Mouse (Mus musculus) C2C12 (cell line): ENCODE results near the gene Irf2bp2. TPM values are rescaled to one million over a fixed set of nuclear protein-coding genes. Genes with fewer than 3 reads are reported as not detected.

Experiments used
- H3K27me3 ChIP-seq: one replicate; pipeline ENCODE4 v1.6.1; 2011; ENCODE audit not compliant: control insufficient read depth, insufficient read depth, insufficient read length
- H3K36me3 ChIP-seq: one replicate; pipeline ENCODE4 v1.6.1; 2011; ENCODE audit not compliant: control insufficient read depth, insufficient read depth
- H3K4me3 ChIP-seq: one replicate; pipeline ENCODE4 v1.5.1; 2011; ENCODE audit warnings: mild to moderate bottlenecking, control low read depth; ENCODE audit not compliant: poor library complexity, insufficient read depth, severe bottlenecking
- H3K79me2 ChIP-seq: one replicate; pipeline ENCODE4 v1.6.1; 2011; ENCODE audit not compliant: control insufficient read depth, insufficient read depth
- H3K79me3 ChIP-seq: one replicate; pipeline ENCODE4 v1.6.1; 2011; ENCODE audit warnings: low read depth, control low read depth
- H3ac ChIP-seq: one replicate; pipeline ENCODE3; 2011; ENCODE audit warnings: low read depth; ENCODE audit not compliant: control insufficient read depth, insufficient read length
- CEBPB ChIP-seq: IDR thresholded peaks from one replicate; pipeline ENCODE4 v1.6.1; 2011; ENCODE audit warnings: low read depth, mild to moderate bottlenecking, control low read depth, moderate library complexity
- CTCF ChIP-seq: IDR thresholded peaks from one replicate; pipeline ENCODE4 v1.5.1; 2011; ENCODE audit not compliant: control insufficient read depth, insufficient read depth, insufficient read length
- FOSL1 ChIP-seq: IDR thresholded peaks from one replicate; pipeline ENCODE4 v1.8.0; 2011; ENCODE audit warnings: mild to moderate bottlenecking, low read length; ENCODE audit not compliant: poor library complexity, insufficient read depth, severe bottlenecking
- MAX ChIP-seq: IDR thresholded peaks from one replicate; pipeline ENCODE4 v1.6.1; 2011; ENCODE audit warnings: mild to moderate bottlenecking, control low read depth
- MYOD1 ChIP-seq: IDR thresholded peaks from one replicate; pipeline ENCODE4 v1.6.1; 2011; ENCODE audit warnings: low read depth; ENCODE audit not compliant: control insufficient read depth, insufficient read length
- MYOG ChIP-seq: IDR thresholded peaks from one replicate; pipeline ENCODE4 v1.6.1; 2011; ENCODE audit not compliant: control insufficient read depth, insufficient read length; ENCODE audit errors: extremely low read depth
- USF1 ChIP-seq: IDR thresholded peaks from one replicate; pipeline ENCODE4 v1.6.1; 2011; ENCODE audit warnings: low read depth, mild to moderate bottlenecking, control low read depth, moderate library complexity
- polyA plus RNA-seq: library from polyadenylated mRNA; unstranded; fragments of >200 nt; fragmentation: generic; extraction: Trizol; gene quantifications from one replicate; pipeline ENCODE4 v1.2.1, GENCODE M21; 2012; ENCODE audit warnings: missing spikeins

Irf2bp2 gene
- polyA plus RNA-seq, 1 experiment: 20.9 TPM

- H3ac ChIP-seq: peak overlapping the region; percentile 100
- peaks cover 60% of the 10 kb centered on the region for H3K79me3 ChIP-seq
- H3K4me3 ChIP-seq: peak overlapping the region; percentile 78
- TF ChIP-seq MAX: peak; percentile 86
- TF ChIP-seq CTCF: no peak
- TF ChIP-seq USF1: peak; percentile 64
- TF ChIP-seq MYOD1: no peak
- TF ChIP-seq FOSL1: no peak
- no peaks in the 10 kb centered on the region for H3K27me3 ChIP-seq
- peaks cover 68% of the 10 kb centered on the region for H3K79me2 ChIP-seq
- peaks cover 52% of the 10 kb centered on the region for H3K36me3 ChIP-seq
Measured at GRCm38 (mm10) chr8:126591821-126592268, 1.9 kb downstream of the Irf2bp2 start.

GRCm38 (mm10) chr8:126591141-126591820 lies 2.5 kb downstream of the Irf2bp2 start:
- Histone ChIP-seq H3K79me2 (peaks cover 73% of the 10 kb centered on the region), H3ac (peak overlapping the region; percentile 100), H3K79me3 (peaks cover 65% of the 10 kb centered on the region), H3K27me3 (no peaks in the 10 kb centered on the region), H3K36me3 (peaks cover 57% of the 10 kb centered on the region), H3K4me3 (peak overlapping the region; percentile 78)
- no peak for TF ChIP-seq MYOG
- TF ChIP-seq CTCF: peak; percentile 11
- no peak for TF ChIP-seq CEBPB
- TF ChIP-seq FOSL1: no peak
- TF ChIP-seq MYOD1: no peak

GRCm38 (mm10) chr8:126590599-126590998 lies 3.2 kb downstream of the Irf2bp2 start:
- no peak for TF ChIP-seq CTCF
- no peak for TF ChIP-seq FOSL1
- no peak for TF ChIP-seq MYOG
- no peak for TF ChIP-seq CEBPB
- no peak for TF ChIP-seq MAX
- no peak for TF ChIP-seq USF1
- TF ChIP-seq MYOD1: no peak
- H3K27me3 ChIP-seq: no peaks in the 10 kb centered on the region
- H3ac ChIP-seq: peak overlapping the region; percentile 50
- H3K4me3 ChIP-seq: peak overlapping the region; percentile 78
- peaks cover 64% of the 10 kb centered on the region for H3K36me3 ChIP-seq
- H3K79me3 ChIP-seq: peaks cover 72% of the 10 kb centered on the region
- H3K79me2 ChIP-seq: peaks cover 80% of the 10 kb centered on the region

GRCm38 (mm10) chr8:126590024-126590529 lies 3.7 kb downstream of the Irf2bp2 start:
- Histone ChIP-seq H3K27me3 (no peaks in the 10 kb centered on the region), H3K4me3 (peak overlapping the region; percentile 78), H3K79me3 (peaks cover 78% of the 10 kb centered on the region), H3K36me3 (peaks cover 69% of the 10 kb centered on the region), H3ac (peak overlapping the region; percentile 50), H3K79me2 (peaks cover 85% of the 10 kb centered on the region)
- TF ChIP-seq FOSL1 (no peak), MYOG (no peak), MYOD1 (no peak), USF1 (peak; percentile 95), CTCF (no peak), MAX (peak; percentile 46)

GRCm38 (mm10) chr8:126589507-126590023 lies 4.2 kb downstream of the Irf2bp2 start:
- Histone ChIP-seq H3K27me3 (no peaks in the 10 kb centered on the region), H3K79me2 (peaks cover 90% of the 10 kb centered on the region), H3ac (peak overlapping the region; percentile 50), H3K36me3 (peaks cover 74% of the 10 kb centered on the region), H3K4me3 (peak overlapping the region; percentile 78), H3K79me3 (peaks cover 83% of the 10 kb centered on the region)
- no peak for TF ChIP-seq CEBPB
- no peak for TF ChIP-seq MYOD1
- TF ChIP-seq USF1: no peak
